Mouse (Mus musculus) bone marrow, adult 2 months (tissue): ENCODE results near the gene Lrrc30.

ENCODE experiments used
- CTCF ChIP-seq: fragments of 200-500 bp; IDR thresholded peaks from 2 replicates; pipeline ENCODE4 v1.5.1; 2011; ENCODE audit warnings: low read length, control low read depth; ENCODE audit not compliant: control insufficient read depth, insufficient read depth
- POLR2A ChIP-seq: fragments of 200-500 bp; IDR thresholded peaks from 2 replicates; pipeline ENCODE4 v1.6.1; 2011; ENCODE audit warnings: low read depth, mild to moderate bottlenecking, control low read depth, low read length, borderline replicate concordance; ENCODE audit not compliant: control insufficient read depth

- no peak for TF ChIP-seq CTCF
- TF ChIP-seq POLR2A: no peak
These were observed 4.0 kb downstream of the Lrrc30 start for GRCm38 (mm10) chr17:67628475-67628874.
